Mouse (Mus musculus) embryo, embryonic 11 days (tissue): Measurements from ENCODE around the gene Mpi.

Source experiments
- DNase-seq: peaks from one replicate; pipeline ENCODE4 v3.0.0-alpha.2; 2015

Gene Mpi

GRCm38 (mm10) chr9:57560861-57561710, 8.5 kb upstream of the Mpi start, which contains the start of gene Scamp2:
Scamp2 (plus strand) TSS chr9:57560943.
- peak; percentile 96 for DNase-seq

DNA sequence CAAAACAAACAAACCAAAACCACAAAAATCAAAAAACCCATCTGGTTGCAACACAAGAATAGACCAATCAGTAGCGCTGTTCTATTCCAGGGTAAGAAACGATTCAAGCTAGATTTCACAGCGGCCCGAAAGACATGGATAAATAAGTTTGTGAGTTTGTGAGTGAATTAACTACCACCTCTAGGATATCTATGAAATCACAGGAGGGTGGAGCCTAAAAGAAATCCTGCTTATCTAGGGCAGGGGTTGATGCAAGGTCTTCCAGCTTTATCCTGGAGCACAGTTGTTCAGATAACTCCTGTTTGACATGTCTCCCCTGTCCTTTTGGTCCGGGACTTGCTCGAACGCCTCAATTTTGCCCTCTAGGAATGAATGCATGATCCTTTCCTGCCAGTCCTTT, 7.7 kb upstream of the Mpi start:
- no peak for DNase-seq

GRCm38 (mm10) chr9:57559568-57559967, 7.0 kb upstream of the Mpi start:
- no peak for DNase-seq

GRCm38 (mm10) chr9:57558625-57559024, 6.1 kb upstream of the Mpi start:
- no peak for DNase-seq

- no peak for DNase-seq
Measured at GRCm38 (mm10) chr9:57557215-57557614, 4.7 kb upstream of the Mpi start.

GRCm38 (mm10) chr9:57554753-57555152, 2.2 kb upstream of the Mpi start:
- no peak for DNase-seq

- no peak for DNase-seq
Measured at GRCm38 (mm10) chr9:57553119-57553518, 556 bp upstream of the Mpi start.

DNA sequence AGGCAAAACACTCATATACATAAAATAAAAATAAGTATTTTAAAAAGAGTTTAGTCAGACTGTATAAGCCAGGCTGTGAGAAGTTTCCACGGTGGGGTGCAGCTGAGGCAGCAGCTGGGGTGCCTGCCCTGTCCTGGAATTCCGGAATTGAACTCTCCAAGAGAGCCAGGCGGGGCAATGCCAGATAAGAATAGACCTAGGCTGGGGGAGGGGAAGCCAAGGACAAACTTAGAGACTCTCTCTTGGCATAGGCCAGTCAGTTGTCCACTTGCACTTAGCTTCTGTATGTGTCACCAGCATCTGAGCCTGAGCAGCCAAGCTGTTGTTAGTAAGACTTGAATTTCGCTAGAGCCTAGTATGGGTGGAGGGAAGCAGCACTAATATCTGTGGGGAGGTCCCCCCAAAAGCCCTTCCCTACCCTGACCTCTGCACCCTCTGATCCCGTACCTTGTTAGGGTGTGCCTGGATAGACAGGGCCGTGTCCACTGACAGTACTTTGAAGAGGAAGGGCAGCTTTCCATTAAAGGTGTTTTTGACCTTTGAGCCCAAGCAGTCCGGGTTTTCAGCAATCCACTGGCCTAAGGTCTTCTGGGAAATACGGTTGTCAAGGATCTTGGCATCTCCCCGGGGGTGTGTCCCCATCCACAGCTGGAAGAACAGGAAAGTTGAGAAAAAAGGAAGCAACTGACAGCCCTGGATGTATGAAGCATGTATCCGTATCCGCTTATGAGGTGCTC, 2.3 kb downstream of the Mpi start:
- DNase-seq, result no peak

GRCm38 (mm10) chr9:57549186-57549585, 3.4 kb downstream of the Mpi start:
- no peak for DNase-seq

- no peak for DNase-seq
Measured at GRCm38 (mm10) chr9:57547869-57548268, 4.7 kb downstream of the Mpi start.

DNA sequence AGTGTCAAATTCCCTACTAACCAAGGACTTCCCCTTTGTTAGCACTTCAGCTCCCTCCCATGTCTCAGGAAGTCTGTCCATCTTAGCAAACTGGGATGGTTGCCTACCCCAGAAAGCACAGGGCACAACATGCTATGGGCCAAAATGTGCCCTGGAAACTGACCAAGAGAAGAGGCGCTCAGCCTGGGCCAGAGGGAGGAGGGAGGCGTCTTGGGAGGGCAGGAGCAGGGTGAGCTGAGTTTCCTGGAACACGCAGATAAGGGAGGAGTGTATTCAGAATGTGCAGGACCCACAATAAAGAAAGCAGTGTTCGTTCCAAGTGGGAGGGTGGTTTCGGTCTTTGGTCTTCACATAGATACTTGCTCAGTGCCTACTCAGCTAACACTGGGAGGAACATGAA, 5.3 kb downstream of the Mpi start:
- no peak for DNase-seq

DNA sequence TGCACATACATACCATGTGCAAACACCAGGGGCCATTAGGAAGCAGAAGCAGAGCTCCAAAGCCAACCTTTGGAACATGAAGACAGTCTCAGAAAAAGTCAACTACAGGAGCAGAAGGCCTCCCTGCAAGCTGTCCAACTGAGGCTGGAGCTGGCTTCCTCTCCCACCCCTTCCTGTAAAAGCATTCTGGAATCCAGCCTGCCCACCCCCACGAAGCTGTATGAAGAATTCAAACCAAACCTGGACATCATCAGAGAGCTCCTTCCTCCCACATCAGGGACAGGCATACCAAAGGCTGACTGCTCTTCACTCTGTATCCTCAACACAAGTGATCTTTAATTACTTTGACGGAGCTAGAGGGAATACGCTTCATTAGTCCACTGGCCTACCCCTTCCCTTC, 8.6 kb downstream of the Mpi start:
- DNase-seq, result no peak

GRCm38 (mm10) chr9:57541312-57541711, 11.3 kb downstream of the Mpi start:
- DNase-seq, result peak; percentile 72

- DNase-seq, result no peak
Measured at GRCm38 (mm10) chr9:57539550-57539949, 13.0 kb downstream of the Mpi start.

DNA sequence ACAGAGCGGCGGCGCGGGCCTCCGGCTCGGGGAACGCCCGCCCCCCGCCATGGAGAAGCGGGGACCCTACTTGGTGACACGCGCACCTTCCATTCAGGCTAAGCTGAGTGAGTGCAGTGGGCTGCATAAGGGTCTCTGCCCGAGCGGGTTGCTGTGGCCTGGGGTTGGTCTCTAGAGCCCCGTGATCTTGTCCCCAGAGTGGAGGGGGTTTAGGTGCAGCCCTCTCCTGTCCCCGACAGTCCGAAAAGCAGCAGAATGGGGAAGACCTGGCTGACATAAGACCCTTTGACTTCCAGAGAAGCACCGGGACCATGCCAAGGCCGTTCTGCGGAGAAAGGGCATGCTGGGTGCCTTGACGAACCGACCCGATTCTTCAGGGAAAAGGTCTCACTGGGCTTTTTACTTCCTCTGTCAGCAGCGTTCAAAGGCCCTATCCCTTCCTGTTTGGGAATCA, 14.8 kb downstream of the Mpi start:
- no peak for DNase-seq

DNA sequence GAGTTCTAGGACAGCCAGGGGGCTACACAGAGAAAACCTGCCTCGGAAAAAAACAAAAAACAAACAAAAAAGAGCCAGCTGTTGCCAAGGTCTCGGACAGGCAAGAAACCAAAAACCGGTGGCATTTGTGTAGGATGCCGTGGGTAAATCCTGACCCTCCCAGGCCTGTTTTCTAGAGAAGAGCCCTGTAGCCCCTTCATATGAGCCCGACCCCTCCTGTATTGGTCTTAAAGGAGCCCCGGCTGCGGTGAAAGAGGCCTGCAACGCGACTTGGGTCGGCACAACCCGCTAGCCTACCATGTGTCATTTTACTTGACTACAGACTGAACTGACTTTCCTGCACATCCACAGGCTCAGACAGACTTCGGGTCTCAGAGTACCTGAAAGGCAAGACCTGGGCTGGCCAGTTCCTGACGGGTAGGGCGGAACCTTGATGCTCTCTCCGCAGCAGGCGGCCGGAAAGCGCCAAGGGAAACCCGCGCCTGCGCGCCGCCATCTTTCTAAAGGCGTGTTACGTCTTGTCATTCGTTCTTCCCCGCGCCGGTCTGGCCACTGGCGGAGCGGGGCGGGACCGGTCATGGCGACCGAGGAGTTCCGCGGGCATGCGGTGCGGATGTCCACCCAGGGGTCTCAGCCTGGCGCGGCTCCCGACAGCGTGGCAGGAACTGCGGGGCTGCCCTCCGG, 15.4 kb downstream of the Mpi start, which contains the start of gene Fam219b:
Gene Fam219b (plus strand): TSS at position 485 of the 684 bp plus-strand sequence.
- DNase-seq, result peak; percentile 96

DNA sequence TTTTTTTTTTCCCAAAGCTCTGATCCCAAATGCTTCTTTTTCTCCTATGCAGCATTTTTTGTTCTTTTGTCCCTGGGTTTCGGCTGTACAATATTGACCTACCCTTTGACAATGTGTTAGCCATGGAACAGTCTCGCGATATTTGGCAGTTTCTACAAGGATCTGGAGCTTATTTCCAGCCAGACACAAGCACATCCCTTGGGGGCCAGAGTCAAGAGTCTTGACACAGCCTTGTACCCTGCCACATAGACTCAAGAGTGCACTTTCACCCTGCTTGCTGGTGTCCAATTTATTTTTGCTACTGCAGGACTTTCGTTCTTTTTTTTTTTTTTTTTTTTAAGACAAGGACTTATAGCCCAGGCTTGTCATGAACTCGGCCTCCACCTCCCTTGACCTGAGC, 16.2 kb downstream of the Mpi start:
- no peak for DNase-seq

DNA sequence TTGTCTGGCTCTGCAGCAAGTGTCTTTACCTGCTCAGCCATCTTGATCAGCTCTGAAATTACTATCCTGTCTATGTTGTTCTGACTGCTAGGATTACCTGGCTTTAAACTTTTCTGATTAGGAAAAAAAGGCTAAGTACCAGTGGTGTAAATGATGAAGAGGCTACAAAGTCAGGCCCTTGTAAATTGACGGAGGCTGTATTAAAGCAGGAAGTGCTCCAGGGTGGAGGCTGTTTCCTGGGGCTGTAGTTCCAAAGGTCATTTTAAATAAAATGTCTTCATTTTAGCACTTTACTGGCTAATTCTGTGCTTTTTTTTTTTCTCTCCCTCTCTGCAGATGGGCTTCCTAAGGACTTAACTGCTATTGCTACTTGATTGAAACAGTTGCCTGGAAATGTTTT, 20.6 kb downstream of the Mpi start:
- DNase-seq, result no peak

DNA sequence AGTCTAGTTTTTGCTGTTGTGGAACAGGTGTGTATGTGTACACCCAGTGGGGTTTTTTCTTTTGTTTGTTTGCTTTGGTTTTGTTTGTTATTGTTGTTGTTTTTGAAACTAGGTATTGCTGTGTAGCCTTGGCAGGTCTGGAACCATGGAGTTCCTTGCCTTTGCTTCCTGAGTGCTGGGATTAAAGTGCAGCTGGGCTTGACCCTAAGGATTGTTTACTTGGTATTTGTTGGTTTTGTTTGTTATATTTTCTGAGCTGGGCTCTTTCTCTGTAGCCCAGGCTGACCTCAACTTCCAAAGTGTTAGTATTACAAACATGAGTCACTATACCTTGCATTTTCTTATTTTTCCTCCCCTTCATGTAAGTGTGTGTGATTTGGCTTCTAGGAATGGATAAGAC, 26.1 kb downstream of the Mpi start:
- DNase-seq, result no peak

DNA sequence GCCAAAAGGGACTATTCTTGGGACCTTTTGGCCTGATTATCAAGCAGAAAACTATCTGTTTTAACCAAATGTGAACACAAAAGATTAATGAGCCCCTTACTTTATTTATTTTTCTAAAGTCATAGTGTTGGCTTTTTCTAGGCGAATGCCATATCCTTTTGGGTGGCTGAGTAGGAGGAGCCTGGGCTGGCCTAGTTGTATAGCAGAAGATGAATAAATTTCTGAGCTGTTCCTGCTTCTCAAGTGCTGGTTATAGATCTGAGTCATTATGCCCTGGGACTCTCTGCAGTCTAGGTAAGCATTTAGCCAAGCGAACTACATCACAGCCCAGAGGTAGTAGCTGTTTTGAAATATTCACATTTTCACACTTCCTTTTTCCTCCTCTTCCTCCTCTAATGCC, 27.0 kb downstream of the Mpi start:
- DNase-seq, result no peak

DNA sequence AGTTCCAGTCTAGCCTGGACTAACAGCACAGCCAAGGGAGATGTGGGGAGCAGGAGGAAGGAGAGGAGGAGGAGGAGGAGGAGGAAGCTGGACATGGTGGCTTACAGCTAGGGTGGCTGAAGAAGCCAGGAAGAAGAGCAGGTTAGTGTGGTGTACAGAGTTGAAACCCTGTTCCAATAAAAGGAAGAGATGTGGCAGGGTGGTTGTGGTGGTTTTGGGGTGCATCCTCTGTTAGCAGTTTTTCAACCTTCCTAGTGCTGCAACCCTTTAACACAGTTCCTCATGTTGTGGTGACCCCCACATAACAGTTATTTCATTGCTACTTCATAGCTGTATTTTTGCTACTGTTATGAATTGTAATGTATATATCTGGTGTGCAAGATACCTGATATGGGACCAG, 28.1 kb downstream of the Mpi start:
- DNase-seq, result no peak

DNA sequence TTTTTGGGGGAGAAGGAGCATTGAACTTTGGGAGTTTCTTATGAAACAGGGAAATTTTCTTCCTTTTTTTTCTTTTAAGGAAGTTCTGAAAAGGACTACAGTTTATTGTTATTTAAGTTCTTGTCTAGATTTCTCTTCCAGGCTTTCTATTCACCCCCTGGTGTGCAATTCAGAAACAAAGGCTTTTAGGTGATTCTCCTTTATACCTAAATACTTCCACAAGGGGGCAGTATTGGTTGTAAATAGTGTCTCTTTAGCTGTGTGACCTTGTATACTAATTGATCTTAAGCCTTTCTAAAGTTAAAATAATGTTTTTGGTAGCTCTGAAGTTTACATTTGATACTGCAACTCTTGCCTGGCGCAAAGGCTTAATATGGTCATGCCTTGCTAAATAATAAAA, 28.8 kb downstream of the Mpi start:
- DNase-seq, result peak; percentile 88

DNA sequence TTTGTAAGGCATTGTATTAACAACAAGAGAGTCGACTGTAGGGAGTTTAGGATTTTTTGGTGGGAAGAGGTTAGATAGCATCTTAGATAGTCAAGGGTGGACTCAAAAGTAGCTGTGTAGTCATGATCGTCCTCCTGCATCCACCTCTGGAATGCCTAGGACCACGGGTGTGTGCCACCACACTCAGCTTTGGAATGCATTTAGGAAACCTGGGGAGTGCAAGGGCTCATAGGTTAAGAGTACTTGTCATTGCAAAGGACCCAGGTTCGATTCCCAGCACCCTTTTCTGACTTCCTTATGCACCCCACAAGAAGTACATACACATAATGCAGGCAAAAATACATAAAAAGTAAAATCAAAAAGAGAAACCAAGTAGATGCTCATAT, 29.7 kb downstream of the Mpi start:
- no peak for DNase-seq
